Mouse (Mus musculus) megakaryocyte, embryonic 14.5 days (primary cell): ENCODE measurements at regions not wholly inside any gene's neighbourhood (a gene's known extent, or its start where the extent isn't known, plus 50 kb on each side); places are given as distances from the start of the nearest gene placed in this dataset.

ENCODE experiments used
- FLI1 ChIP-seq: IDR thresholded peaks from 2 replicates; pipeline ENCODE4 v1.6.1; 2012; ENCODE audit warnings: low read length, inconsistent platforms, mixed read lengths
- GATA1 ChIP-seq: IDR thresholded peaks from 3 replicates; pipeline ENCODE4 v1.6.1; 2012; ENCODE audit warnings: mixed read lengths, low read length, inconsistent platforms, borderline replicate concordance

GRCm38 (mm10) chr1:155472112-155472955 is 55.1 kb upstream of the Xpr1 start:
- TF ChIP-seq GATA1 (no peak), FLI1 (no peak)
